ENCODE assay signal across 17 mouse cellular contexts in genomic region chr10:85003190-85004026, GRCm38 (mm10).
DNase-seq lines count a peak whose midpoint lies in the region; TF ChIP-seq lines count a peak whose summit lies in the region.
"Had no signal": no experiment of that assay in that cellular context is flagged by ENCODE, and none has a peak within 500 bp of the region (broad histone marks: within the 10 kb centered on the region; RNA-seq: fewer than 3 reads in every experiment).

No protein-coding gene starts in this region.

- peaks cover 87% of the 10 kb centered on the region for H3K36me3 ChIP-seq in megakaryocyte, embryonic 14.5 days (replicated peaks; ENCODE audit: low read length)
- H3K36me3 ChIP-seq: liver, embryonic 15.5 days had no signal

- H3K4me1 ChIP-seq in megakaryocyte, embryonic 14.5 days = peaks cover 31% of the 10 kb centered on the region
- H3K4me1 ChIP-seq: embryonic facial prominence, embryonic 15.5 days; hindbrain, embryonic 10.5 days; limb, embryonic 15.5 days had no signal

- DNase-seq in gastrocnemius, adult 2 months = no peak
- no peak for DNase-seq in gastrocnemius, postnatal 36 days
- peak; percentile 57 to 60 for DNase-seq in spleen, postnatal 36 days (ENCODE audit: low spot score in 2 of 2)
- DNase-seq in spleen, postnatal 10 days (ENCODE audit: low spot score in 2 of 2) = no peak
- no peak for DNase-seq in thymus, postnatal 4 days
- no peak for DNase-seq in left cerebral cortex, adult 8-10 months (ENCODE audit: low spot score in 2 of 2)
- DNase-seq: cerebellum, adult 9-11 months had no signal

- H3K4me3 ChIP-seq in gastrocnemius, adult 2 months = peak overlapping the region; percentile 23
- H3K4me3 ChIP-seq in megakaryocyte, embryonic 14.5 days (replicated peaks) = peak overlapping the region; percentile 31
- H3K4me3 ChIP-seq: embryonic facial prominence, embryonic 15.5 days; forebrain, embryonic 10.5 days; hindbrain, embryonic 10.5 days; limb, embryonic 15.5 days; liver, embryonic 15.5 days; neural tube, embryonic 12.5 days had no signal

- no peaks in the 10 kb centered on the region for H3K27me3 ChIP-seq in megakaryocyte, embryonic 14.5 days (replicated peaks)
- H3K27me3 ChIP-seq: embryonic facial prominence, embryonic 15.5 days; limb, embryonic 15.5 days; liver, embryonic 15.5 days; neural tube, embryonic 12.5 days had no signal

- no peaks in the 10 kb centered on the region for H3K9me3 ChIP-seq in megakaryocyte, embryonic 14.5 days
- H3K9me3 ChIP-seq: embryonic facial prominence, embryonic 15.5 days; forebrain, embryonic 10.5 days; hindbrain, embryonic 10.5 days; limb, embryonic 15.5 days; liver, embryonic 15.5 days; neural tube, embryonic 12.5 days had no signal

- peak overlapping the region; percentile 75; the same call in 1 of the 2 replicates for H3K27ac ChIP-seq in gastrocnemius, adult 2 months
- H3K27ac ChIP-seq: embryonic facial prominence, embryonic 15.5 days; forebrain, embryonic 10.5 days; hindbrain, embryonic 10.5 days; hindbrain, postnatal 0 days; kidney, postnatal 0 days; limb, embryonic 15.5 days; liver, embryonic 15.5 days; neural tube, embryonic 12.5 days; stomach, postnatal 0 days had no signal

- intact Hi-C loops in gastrocnemius, adult 2 months (cut with DNase I) = loop anchor here (10.0 kb wide), 1 partner anchor 479 kb away; no protein-coding TSS in a partner anchor
- intact Hi-C loops in gastrocnemius, postnatal 36 days (cut with DNase I) = no loop called here

- TF ChIP-seq CTCF in gastrocnemius, adult 2 months (IDR thresholded peaks at IDR 0.05) = no peak

Comparison
In these comparisons a context has a peak if more than half of its experiments do, and no peak if none do; other contexts are left out.
1. DNase-seq: peak in spleen, postnatal 36 days (2 of 2); none in gastrocnemius, adult 2 months (single experiment), gastrocnemius, postnatal 36 days (0 of 2), spleen, postnatal 10 days (0 of 2), thymus, postnatal 4 days (single experiment) and left cerebral cortex, adult 8-10 months (0 of 2).